Mouse (Mus musculus): ENCODE measurements at regions not wholly inside any gene's neighbourhood (a gene's known extent, or its start where the extent isn't known, plus 50 kb on each side); places are given as distances from the start of the nearest gene placed in this dataset.

- TF ChIP-seq CTCF (conservative IDR thresholded peaks at IDR 0.05; ENCODE audit: insufficient read depth, insufficient read length, low read depth, low read length): no peak
- no peak for TF ChIP-seq POLR2A (IDR thresholded peaks at IDR 0.05; ENCODE audit: low read depth, low read length)
Measured at GRCm38 (mm10) chr11:55701921-55702320, 93.9 kb upstream of the Glra1 start.
